Mouse (Mus musculus): ENCODE measurements around the gene Duox2.

Duox2 gene

GRCm38 (mm10) chr2:122302574-122303241 is 4.5 kb upstream of the Duox2 start:
- DNase-seq (ENCODE audit: low spot score in 2 of 2), result no peak

- no peak for DNase-seq (ENCODE audit: low spot score in 2 of 2)
Observed at GRCm38 (mm10) chr2:122301921-122302573, 3.8 kb upstream of the Duox2 start.

- DNase-seq (ENCODE audit: low spot score in 2 of 2), result no peak
Observed at GRCm38 (mm10) chr2:122301081-122301920, 3.1 kb upstream of the Duox2 start.

GRCm38 (mm10) chr2:122300656-122301020 is 2.4 kb upstream of the Duox2 start:
- DNase-seq (ENCODE audit: low spot score in 2 of 2), result no peak

- DNase-seq (ENCODE audit: low spot score in 2 of 2), result no peak
Observed at GRCm38 (mm10) chr2:122299911-122300655, 1.8 kb upstream of the Duox2 start.

- DNase-seq (ENCODE audit: low spot score in 2 of 2), result no peak
Observed at GRCm38 (mm10) chr2:122298596-122299490, 594 bp upstream of the Duox2 start, which contains the start of gene Duoxa2. Gene Duoxa2, plus strand, starts transcription at chr2:122298900.

- no peak for DNase-seq (ENCODE audit: low spot score in 2 of 2)
Observed at GRCm38 (mm10) chr2:122297271-122298095, 766 bp downstream of the Duox2 start.

- DNase-seq (ENCODE audit: low spot score in 2 of 2), result no peak
Observed at GRCm38 (mm10) chr2:122294916-122295315, 3.3 kb downstream of the Duox2 start.

GRCm38 (mm10) chr2:122286137-122286536 is 12.1 kb downstream of the Duox2 start:
- no peak for DNase-seq (ENCODE audit: low spot score in 2 of 2)

- no peak for DNase-seq (ENCODE audit: low spot score in 2 of 2)
Observed at GRCm38 (mm10) chr2:122284091-122284490, 14.2 kb downstream of the Duox2 start.

GRCm38 (mm10) chr2:122278769-122279168 is 19.5 kb downstream of the Duox2 start:
- no peak for DNase-seq (ENCODE audit: low spot score in 2 of 2)

GRCm38 (mm10) chr2:122266407-122267193 is 31.6 kb downstream of the Duox2 start:
- no peak for DNase-seq (ENCODE audit: low spot score in 2 of 2)

- no peak for DNase-seq (ENCODE audit: low spot score in 2 of 2)
Observed at GRCm38 (mm10) chr2:122264690-122265089, 33.6 kb downstream of the Duox2 start.

GRCm38 (mm10) chr2:122260729-122261128 is 37.5 kb downstream of the Duox2 start:
- DNase-seq (ENCODE audit: low spot score in 2 of 2), result no peak

- DNase-seq (ENCODE audit: low spot score in 2 of 2), result no peak
Observed at GRCm38 (mm10) chr2:122255997-122256396, 42.3 kb downstream of the Duox2 start.

GRCm38 (mm10) chr2:122247786-122248185 is 50.5 kb downstream of the Duox2 start:
- DNase-seq (ENCODE audit: low spot score in 2 of 2), result no peak

- DNase-seq (ENCODE audit: low spot score in 2 of 2), result peak; percentile 59 to 71
Observed at GRCm38 (mm10) chr2:122243671-122244131, 54.5 kb downstream of the Duox2 start.

GRCm38 (mm10) chr2:122241935-122242334 is 56.3 kb downstream of the Duox2 start:
- no peak for DNase-seq (ENCODE audit: low spot score in 2 of 2)

- no peak for DNase-seq (ENCODE audit: low spot score in 2 of 2)
Observed at GRCm38 (mm10) chr2:122241226-122241625, 57.0 kb downstream of the Duox2 start.
